Mouse (Mus musculus) thymus, postnatal 36 days (tissue): Measurements from ENCODE around the gene Fam181a.

Experiments
- DNase-seq, 2 experiments: peaks; one replicate each; pipeline ENCODE4 v3.0.0; 2022; ENCODE audit warnings: mixed read lengths in 2 of 2

Gene Fam181a

DNA sequence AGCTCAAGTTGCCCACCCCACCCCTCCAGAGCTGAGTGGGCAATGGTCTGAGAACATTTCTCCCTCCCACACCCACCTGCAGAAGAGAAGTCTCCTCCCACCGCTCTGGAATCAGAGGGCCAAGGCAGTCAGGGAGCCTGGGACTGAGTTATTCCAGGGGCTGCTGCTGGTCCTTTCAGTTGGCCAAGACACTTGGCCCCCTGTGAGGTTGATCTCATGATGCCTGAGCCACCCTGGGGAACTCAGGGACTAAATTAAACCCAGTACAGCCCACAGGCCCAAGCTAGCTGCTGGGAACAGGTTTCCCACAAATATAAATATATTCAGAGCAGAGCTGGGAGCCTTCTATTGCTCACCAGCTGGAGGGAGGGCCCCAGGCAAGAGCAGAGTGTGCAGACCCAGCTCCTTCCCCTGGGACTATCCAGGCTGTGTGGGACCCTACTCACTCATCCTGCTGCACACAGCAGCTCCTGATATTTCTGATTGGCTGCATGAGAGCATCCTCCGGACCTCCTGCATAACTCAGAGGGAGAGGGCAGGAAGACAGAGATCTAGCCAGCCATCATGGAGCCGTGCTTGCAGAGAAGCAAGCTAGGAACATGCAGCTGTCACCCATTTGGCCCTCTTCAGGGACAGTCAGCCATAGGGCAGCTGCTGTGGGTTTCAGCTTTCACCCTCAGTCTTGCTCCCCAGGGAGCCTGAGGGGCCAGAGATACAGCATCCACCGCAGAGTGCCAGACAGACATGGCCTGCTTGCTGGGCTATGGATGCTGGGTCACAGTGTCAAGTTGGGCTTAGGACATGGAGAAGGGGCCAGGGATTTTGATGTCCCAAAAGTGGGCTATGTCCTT lies 48.4 kb downstream of the Fam181a start:
- DNase-seq = no peak

DNA sequence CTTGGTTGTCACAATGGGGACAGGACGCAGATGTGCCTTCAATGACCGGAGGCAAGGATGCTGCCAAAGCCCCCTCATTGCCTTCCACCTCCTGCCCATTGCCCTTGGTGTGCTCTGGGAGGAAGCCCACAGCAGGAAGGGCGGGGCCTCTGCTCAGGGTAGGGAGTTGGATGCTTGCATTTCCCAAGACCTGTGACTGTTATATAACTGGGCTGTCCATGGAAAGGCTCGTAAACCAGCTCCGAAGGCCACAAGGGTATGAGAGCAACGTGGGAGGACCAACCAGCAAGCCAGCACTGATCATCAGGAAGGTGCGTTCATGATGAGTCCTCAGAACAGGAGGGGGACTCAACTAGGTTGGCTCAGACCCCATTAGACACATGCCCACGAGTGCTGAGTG lies 50.0 kb downstream of the Fam181a start:
- no peak for DNase-seq

DNA sequence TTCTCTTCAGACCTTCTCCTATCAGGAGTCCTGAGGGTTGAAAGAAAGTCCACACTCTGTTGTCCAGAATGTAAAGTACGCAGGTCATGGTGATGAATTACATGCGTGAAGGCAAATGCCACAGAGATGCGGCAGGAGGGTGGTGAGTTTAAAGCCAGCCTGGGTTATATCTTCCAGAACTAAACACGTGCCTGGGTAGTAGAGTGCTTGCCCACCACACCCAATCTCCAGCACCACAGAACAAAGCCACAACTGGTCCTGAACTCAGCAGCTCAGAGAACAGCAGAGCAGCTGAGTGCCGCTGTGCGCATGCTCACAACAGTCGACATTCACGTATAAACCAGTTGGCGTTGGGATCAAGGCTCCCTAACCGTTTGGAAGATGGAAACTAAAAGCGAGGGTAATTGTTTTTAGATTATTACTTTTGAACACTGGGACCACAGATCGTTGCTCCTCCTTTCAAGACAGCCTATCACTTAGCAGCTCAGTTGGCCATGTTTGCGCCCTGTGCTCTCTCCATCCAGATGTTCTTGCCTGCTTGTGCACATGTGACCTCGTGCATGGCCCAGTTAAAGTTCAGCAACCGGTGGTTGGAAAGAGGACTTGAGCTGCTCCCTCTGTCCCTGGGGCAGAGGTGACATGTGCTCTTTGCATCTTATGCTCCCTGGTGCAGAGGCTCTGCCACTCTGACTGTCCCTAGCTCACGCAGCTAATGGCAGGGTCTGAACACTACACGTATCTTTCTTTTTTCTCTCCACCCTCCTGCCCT lies 50.9 kb downstream of the Fam181a start:
- no peak for DNase-seq

DNA sequence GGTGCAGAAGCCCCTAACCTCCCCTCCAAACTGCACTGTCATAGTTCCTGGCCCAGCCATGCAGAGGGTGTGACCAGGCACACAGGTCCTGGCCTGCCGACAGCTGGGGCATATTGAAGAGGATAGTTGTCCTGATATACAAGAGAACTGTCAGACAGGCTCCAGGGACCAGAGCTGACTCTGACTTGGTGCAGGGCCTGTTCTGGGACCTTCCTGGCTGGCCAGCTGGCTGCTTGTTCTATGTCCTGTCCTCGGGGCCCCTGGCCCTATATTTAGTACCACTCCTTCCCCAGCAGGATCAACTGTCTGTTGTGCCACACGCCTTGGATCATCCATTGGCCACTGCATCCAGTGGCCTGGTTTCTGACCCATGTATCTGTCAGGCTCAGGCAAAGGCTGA lies 51.6 kb downstream of the Fam181a start:
- no peak for DNase-seq
